Mouse (Mus musculus) spleen, adult 18-20 months (tissue): ENCODE results near the gene Evx1.

Experiments
- DNase-seq, 2 experiments: peaks; one replicate each; pipeline ENCODE4 v3.0.0; 2022; ENCODE audit warnings: mixed read lengths in 2 of 2

Gene Evx1

GRCm38 (mm10) chr6:52313391-52314303, at the start of gene Evx1:
Gene Evx1 (plus strand): TSS chr6:52313498.
- no peak for DNase-seq

- no peak for DNase-seq
Measured at GRCm38 (mm10) chr6:52264106-52264790, 49.0 kb upstream of the Evx1 start.

GRCm38 (mm10) chr6:52265306-52265912, 47.9 kb upstream of the Evx1 start:
- DNase-seq: no peak

GRCm38 (mm10) chr6:52265913-52266665, 47.2 kb upstream of the Evx1 start:
- no peak for DNase-seq

GRCm38 (mm10) chr6:52266666-52266985, 46.7 kb upstream of the Evx1 start:
- no peak for DNase-seq

- DNase-seq: no peak
Measured at GRCm38 (mm10) chr6:52267221-52267620, 46.1 kb upstream of the Evx1 start.

GRCm38 (mm10) chr6:52267691-52268090, 45.6 kb upstream of the Evx1 start:
- no peak for DNase-seq

- DNase-seq: no peak
Measured at GRCm38 (mm10) chr6:52268341-52268740, 45.0 kb upstream of the Evx1 start.

- no peak for DNase-seq
Measured at GRCm38 (mm10) chr6:52268756-52269155, 44.5 kb upstream of the Evx1 start.

- peak in 1 of 2 experiments; percentile 53 for DNase-seq
Measured at GRCm38 (mm10) chr6:52270494-52271480, 42.5 kb upstream of the Evx1 start.

GRCm38 (mm10) chr6:52272766-52273655, 40.3 kb upstream of the Evx1 start:
- no peak for DNase-seq

- no peak for DNase-seq
Measured at GRCm38 (mm10) chr6:52273656-52274280, 39.5 kb upstream of the Evx1 start.

GRCm38 (mm10) chr6:52274576-52274975, 38.7 kb upstream of the Evx1 start:
- DNase-seq: no peak

- no peak for DNase-seq
Measured at GRCm38 (mm10) chr6:52275563-52276280, 37.6 kb upstream of the Evx1 start.

- no peak for DNase-seq
Measured at GRCm38 (mm10) chr6:52276382-52276781, 36.9 kb upstream of the Evx1 start.

GRCm38 (mm10) chr6:52276920-52277319, 36.4 kb upstream of the Evx1 start:
- DNase-seq: no peak

GRCm38 (mm10) chr6:52281084-52281483, 32.2 kb upstream of the Evx1 start:
- no peak for DNase-seq

- no peak for DNase-seq
Measured at GRCm38 (mm10) chr6:52283896-52284295, 29.4 kb upstream of the Evx1 start.

GRCm38 (mm10) chr6:52290186-52290585, 23.1 kb upstream of the Evx1 start:
- DNase-seq: no peak
